Mouse (Mus musculus): ENCODE measurements around the gene Kdm3a. TPM values are rescaled to one million over a fixed set of nuclear protein-coding genes. Genes with fewer than 3 reads are reported as not detected.
A peak's percentile ranks its signal among the peaks of the same experiment; 100 is the strongest.

Kdm3a gene
- polyA plus RNA-seq, 1 experiment: 50.9 TPM

- Histone ChIP-seq H3K36me3 (ENCODE audit: control insufficient read depth, insufficient read depth, low read length) (no peaks in the 10 kb centered on the region), H3K4me3 (ENCODE audit: control insufficient read depth, low read depth, low read length) (peak within 1 kb of the TSS; percentile 99), H3K27me3 (ENCODE audit: control insufficient read depth, insufficient read depth, low read length) (no peaks in the 10 kb centered on the region), H3K4me1 (ENCODE audit: control insufficient read depth, insufficient read depth, low read length) (peaks cover 3% of the 10 kb centered on the region), H3K27ac (ENCODE audit: control insufficient read depth, insufficient read depth, low read depth, low read length) (peak within 1 kb of the TSS; percentile 93)
- TF ChIP-seq POLR2A (IDR thresholded peaks at IDR 0.05; ENCODE audit: control insufficient read depth, low read depth, low read length) (peak; percentile 71), CTCF (IDR thresholded peaks at IDR 0.05; ENCODE audit: control insufficient read depth, insufficient read depth, insufficient replicate concordance, low read depth, low read length) (no peak)
Measured at GRCm38 (mm10) chr6:71543686-71544499, 88.9 kb downstream of the Kdm3a start, which contains the start of gene Chmp3. Chmp3 (plus strand) TSS chr6:71543797.

Other genes with a start within 250 kb of the Kdm3a start
- gene Rmnd5a, start 192.4 kb downstream of the Kdm3a start, polyA plus RNA-seq (2012; rRNA removed): 8.9 and 11.0 TPM in 2 replicates
- gene Rnf103, start 139.1 kb downstream of the Kdm3a start, polyA plus RNA-seq (2012; rRNA removed): 4.0 and 4.1 TPM in 2 replicates
- gene Chmp3, start 89.2 kb downstream of the Kdm3a start, polyA plus RNA-seq (2012; rRNA removed): 20.7 and 25.0 TPM in 2 replicates
- gene Reep1, start 74.6 kb upstream of the Kdm3a start, polyA plus RNA-seq (2012; rRNA removed): 21.1 and 34.3 TPM in 2 replicates
- 20.0 and 26.4 TPM in 2 replicates for gene Mrpl35, start 194.0 kb upstream of the Kdm3a start, polyA plus RNA-seq (2012; rRNA removed)
- 65.3 and 71.3 TPM in 2 replicates for gene Immt, start 198.3 kb upstream of the Kdm3a start, polyA plus RNA-seq (2012; rRNA removed)

Data from testis, adult 2 months (tissue).